Mouse (Mus musculus) lung, embryonic 16.5 days (tissue): ENCODE results near the gene Ankrd33. TPM values are rescaled to one million over a fixed set of nuclear protein-coding genes. Genes with fewer than 3 reads are reported as not detected.
"Not testable (repeated sequence)": the region's sequence is repeated elsewhere in the genome, so short reads cannot be mapped to it uniquely, and the experiment has no call there.

Source experiments
- ATAC-seq: fragments of 200-750 bp; cut with Nextera tagmentation; 2 replicates; pipeline ENCODE4 v1.8.0; 2017; ENCODE audit warnings: low read depth, mild to moderate bottlenecking, moderate library complexity
- H3K27ac ChIP-seq: fragments of 300-500 bp; sonication (generic); 2 replicates; pipeline ENCODE4 v1.5.1; 2014; ENCODE audit warnings: mild to moderate bottlenecking, control low read depth, low read length
- H3K27me3 ChIP-seq: fragments of 300-500 bp; sonication (generic); 2 replicates; pipeline ENCODE4 v1.6.1; 2014; ENCODE audit warnings: low read depth, low read length, mixed read lengths; ENCODE audit not compliant: control insufficient read depth, insufficient read depth
- H3K36me3 ChIP-seq: fragments of 300-500 bp; sonication (generic); 2 replicates; pipeline ENCODE4 v1.6.1; 2014; ENCODE audit warnings: low read length; ENCODE audit not compliant: control insufficient read depth, insufficient read depth
- H3K4me1 ChIP-seq: fragments of 300-500 bp; sonication (generic); replicated peaks from 2 replicates; pipeline ENCODE4 v1.6.1; 2014; ENCODE audit warnings: low read length, mixed read lengths; ENCODE audit not compliant: control insufficient read depth, insufficient read depth
- H3K4me2 ChIP-seq: fragments of 300-500 bp; sonication (generic); 2 replicates; pipeline ENCODE4 v1.6.1; 2014; ENCODE audit warnings: low read depth, low read length, control low read depth
- H3K4me3 ChIP-seq: fragments of 300-500 bp; sonication (generic); 2 replicates; pipeline ENCODE4 v1.5.1; 2014; ENCODE audit warnings: mild to moderate bottlenecking, low read length, control low read depth
- H3K9ac ChIP-seq: fragments of 300-500 bp; sonication (generic); 2 replicates; pipeline ENCODE4 v1.6.1; 2014; ENCODE audit warnings: low read length, control low read depth
- H3K9me3 ChIP-seq: fragments of 300-500 bp; sonication (generic); 2 replicates; pipeline ENCODE4 v1.6.1; 2016; ENCODE audit warnings: low read length; ENCODE audit not compliant: control insufficient read depth
- WGBS: fragments of 180-500 bp; shearing (Covaris S2); extraction: QIAGEN DNeasy Blood & Tissue Kit; methylation state at CpG from one replicate; pipeline ENCODE4 v1.1.7; 2014; 5-methylcytosine and 5-hydroxymethylcytosine counted together
- polyA plus RNA-seq: library from polyadenylated mRNA; unstranded; fragments of >200 nt; fragmentation: Nextera tagmentation; extraction: Ambion mirVana; gene quantifications from 2 replicates; pipeline ENCODE4 v1.2.1, GENCODE M21; 2015

Ankrd33 gene
- polyA plus RNA-seq, 1 experiment from 2014 or later = not detected

GRCm38 (mm10) chr15:101113176-101113575 lies 2.4 kb upstream of the Ankrd33 start:
- no peak overlapping the region for H3K4me3 ChIP-seq
- H3K36me3 ChIP-seq = no peaks in the 10 kb centered on the region
- H3K27ac ChIP-seq = peak overlapping the region; percentile 74
- no peak overlapping the region for H3K9ac ChIP-seq
- peaks cover 4% of the 10 kb centered on the region; the same call in 1 of the 2 replicates for H3K9me3 ChIP-seq
- no peak overlapping the region; the same call in 1 of the 2 replicates for H3K4me2 ChIP-seq
- no peaks in the 10 kb centered on the region for H3K27me3 ChIP-seq
- WGBS = 30% methylated on average over 8 of the region's 8 CpGs
- peak; percentile 88 for ATAC-seq
- no peaks in the 10 kb centered on the region for H3K4me1 ChIP-seq

GRCm38 (mm10) chr15:101113778-101114177 lies 1.8 kb upstream of the Ankrd33 start:
- H3K9ac ChIP-seq, H3K4me1 ChIP-seq, H3K4me2 ChIP-seq, H3K27me3 ChIP-seq, H3K36me3 ChIP-seq, ATAC-seq, H3K9me3 ChIP-seq, H3K4me3 ChIP-seq: not testable (repeated sequence)
- 87% methylated on average over 2 of the region's 2 CpGs for WGBS
- peak overlapping the region; percentile 74 for H3K27ac ChIP-seq

GRCm38 (mm10) chr15:101118399-101119125 lies 3.0 kb downstream of the Ankrd33 start:
- H3K36me3 ChIP-seq = no peaks in the 10 kb centered on the region
- peak; percentile 37 for ATAC-seq
- H3K4me1 ChIP-seq = 0 out of 2 replicates have a peak, but pooled peaks cover 4% of the 10 kb centered on the region
- H3K4me3 ChIP-seq = no peak overlapping the region
- H3K27me3 ChIP-seq = no peaks in the 10 kb centered on the region
- H3K4me2 ChIP-seq = no peak overlapping the region
- H3K9me3 ChIP-seq = peaks cover 4% of the 10 kb centered on the region; the same call in 1 of the 2 replicates
- H3K27ac ChIP-seq = 0 out of 2 replicates have a peak overlapping the region, but pooled peaks have one; percentile 2
- WGBS = 43% methylated on average over 14 of the region's 14 CpGs
- H3K9ac ChIP-seq = no peak overlapping the region; the same call in none of the 2 replicates

GRCm38 (mm10) chr15:101121411-101122289 lies 6.1 kb downstream of the Ankrd33 start:
- Histone ChIP-seq H3K36me3 (no peaks in the 10 kb centered on the region), H3K4me1 (0 out of 2 replicates have a peak, but pooled peaks cover 4% of the 10 kb centered on the region), H3K9ac (no peak overlapping the region), H3K4me3 (no peak overlapping the region), H3K27me3 (no peaks in the 10 kb centered on the region), H3K4me2 (no peak overlapping the region), H3K9me3 (peaks cover 3% of the 10 kb centered on the region; the same call in 1 of the 2 replicates), H3K27ac (no peak overlapping the region)
- 71% methylated on average over 9 of the region's 9 CpGs for WGBS
- no peak for ATAC-seq

GRCm38 (mm10) chr15:101122290-101122589 lies 6.7 kb downstream of the Ankrd33 start:
- no peaks in the 10 kb centered on the region for H3K36me3 ChIP-seq
- H3K27ac ChIP-seq = peak overlapping the region; percentile 69
- ATAC-seq = no peak
- H3K9me3 ChIP-seq = peaks cover 3% of the 10 kb centered on the region; the same call in 1 of the 2 replicates
- no peak overlapping the region for H3K9ac ChIP-seq
- no peak overlapping the region for H3K4me3 ChIP-seq
- H3K4me2 ChIP-seq = no peak overlapping the region
- H3K4me1 ChIP-seq = peaks cover 6% of the 10 kb centered on the region; the same call in 1 of the 2 replicates
- WGBS = 17% methylated on average over 2 of the region's 2 CpGs
- no peaks in the 10 kb centered on the region for H3K27me3 ChIP-seq

GRCm38 (mm10) chr15:101123202-101123601 lies 7.6 kb downstream of the Ankrd33 start:
- WGBS = 40% methylated on average over 4 of the region's 4 CpGs
- peak; percentile 6; the same call in 1 of the 2 replicates for ATAC-seq
- H3K27ac ChIP-seq = peak overlapping the region; percentile 78
- H3K27me3 ChIP-seq = no peaks in the 10 kb centered on the region
- H3K4me1 ChIP-seq = peaks cover 16% of the 10 kb centered on the region
- no peak overlapping the region for H3K4me2 ChIP-seq
- no peaks in the 10 kb centered on the region for H3K36me3 ChIP-seq
- peaks cover 3% of the 10 kb centered on the region; the same call in 1 of the 2 replicates for H3K9me3 ChIP-seq
- H3K4me3 ChIP-seq = no peak overlapping the region
- H3K9ac ChIP-seq = no peak overlapping the region

GRCm38 (mm10) chr15:101125561-101125960 lies 10.0 kb downstream of the Ankrd33 start:
- no peak overlapping the region for H3K4me3 ChIP-seq
- peaks cover 27% of the 10 kb centered on the region for H3K4me1 ChIP-seq
- H3K36me3 ChIP-seq = no peaks in the 10 kb centered on the region
- no peak overlapping the region for H3K9ac ChIP-seq
- H3K9me3 ChIP-seq = peaks cover 3% of the 10 kb centered on the region; the same call in 1 of the 2 replicates
- no peak overlapping the region for H3K4me2 ChIP-seq
- no peak overlapping the region for H3K27ac ChIP-seq
- H3K27me3 ChIP-seq = no peaks in the 10 kb centered on the region
- WGBS = 82% methylated on average over 6 of the region's 6 CpGs
- ATAC-seq = no peak

GRCm38 (mm10) chr15:101126876-101127544 lies 11.5 kb downstream of the Ankrd33 start:
- Histone ChIP-seq H3K27ac (peak overlapping the region; percentile 86), H3K9ac (no peak overlapping the region), H3K27me3 (no peaks in the 10 kb centered on the region), H3K4me3 (no peak overlapping the region), H3K4me1 (peaks cover 38% of the 10 kb centered on the region), H3K36me3 (no peaks in the 10 kb centered on the region), H3K9me3 (peaks cover 3% of the 10 kb centered on the region; the same call in 1 of the 2 replicates), H3K4me2 (no peak overlapping the region)
- 63% methylated on average over 12 of the region's 12 CpGs for WGBS
- peak; percentile 79 for ATAC-seq
